Mouse (Mus musculus) heart, postnatal 10 days (tissue): ENCODE results near the gene Idua. TPM values are rescaled to one million over a fixed set of nuclear protein-coding genes. Genes with fewer than 3 reads are reported as not detected.
A peak's percentile ranks its signal among the peaks of the same experiment; 100 is the strongest.

Experiments
- DNase-seq, 2 experiments: peaks; one replicate each; pipeline ENCODE4 v3.0.0; 2021
- intact Hi-C: fragments of 180-260 bp; cut with DNase I; formaldehyde crosslinking; loops from one replicate; pipeline ENCODE4 v1.15.1; 2025
- total RNA-seq, 2 experiments: library from RNA; stranded (reverse); gene quantifications; 2 replicates each; pipeline ENCODE4 v1.2.3; 2021

Idua gene
- total RNA-seq, 2 experiments from 2014 or later = 13.2 to 14.6 TPM

GRCm38 (mm10) chr5:108713096-108713495, 53.0 kb downstream of the Idua start:
- intact Hi-C loops = no loop called here
- DNase-seq = no peak

- no peak for DNase-seq
- intact Hi-C loops = no loop called here
These were observed 53.6 kb downstream of the Idua start for GRCm38 (mm10) chr5:108713691-108714090.

GRCm38 (mm10) chr5:108714149-108714548, 54.0 kb downstream of the Idua start:
- DNase-seq = peak; percentile 22 to 42
- intact Hi-C loops = no loop called here

- no peak for DNase-seq
- intact Hi-C loops = no loop called here
These were observed 55.8 kb downstream of the Idua start for GRCm38 (mm10) chr5:108715974-108716373.

- intact Hi-C loops = no loop called here
- DNase-seq = no peak
These were observed 57.9 kb downstream of the Idua start for GRCm38 (mm10) chr5:108718051-108718450.

GRCm38 (mm10) chr5:108719761-108720160, 59.6 kb downstream of the Idua start:
- intact Hi-C loops = no loop called here
- no peak for DNase-seq

- DNase-seq = no peak
- intact Hi-C loops = no loop called here
These were observed 63.9 kb downstream of the Idua start for GRCm38 (mm10) chr5:108724006-108724405.

GRCm38 (mm10) chr5:108726557-108727248, 66.6 kb downstream of the Idua start:
- intact Hi-C loops = loop anchor here (1.0 to 5.0 kb wide), 3 partner anchors 34 to 300 kb away; partner anchors contain the start of gene Fgfrl1
- peak; percentile 75 to 81 for DNase-seq

GRCm38 (mm10) chr5:108727425-108727824, 67.3 kb downstream of the Idua start:
- intact Hi-C loops = loop anchor here (1.0 to 5.0 kb wide), 3 partner anchors 35 to 301 kb away; partner anchors contain the start of gene Fgfrl1
- no peak for DNase-seq

Other genes with a start within 250 kb of the Idua start
- gene Atp5k, start 225.9 kb upstream of the Idua start, total RNA-seq = 100 to 1,000 TPM; 857 to 862 TPM
- 1 to 10 TPM in 1 of 2 experiments, under 1 TPM in 1; 0.77 to 1.3 TPM for gene Mfsd7a, start 211.4 kb upstream of the Idua start, total RNA-seq
- 10 to 100 TPM; 46.2 to 54.8 TPM for gene Pcgf3, start 199.1 kb upstream of the Idua start, total RNA-seq
- under 1 TPM in 1 of 2 experiments, not detected in 1; 0.38 TPM for gene Cplx1, start 110.3 kb upstream of the Idua start, total RNA-seq
- 10 to 100 TPM; 35.8 to 37.6 TPM for gene Gak, start 30.6 kb upstream of the Idua start, total RNA-seq
- gene Tmem175, start 30.6 kb upstream of the Idua start, total RNA-seq = 10 to 100 TPM; 10.2 to 10.3 TPM
- gene Dgkq, start 9.3 kb downstream of the Idua start, total RNA-seq = 10 to 100 TPM; 12.8 to 13.4 TPM
- gene Slc26a1, start 15.2 kb downstream of the Idua start, total RNA-seq = under 1 TPM in 1 of 2 experiments, not detected in 1; 0.17 TPM
- 10 to 100 TPM; 18.0 to 24.2 TPM for gene Fgfrl1, start 32.1 kb downstream of the Idua start, total RNA-seq
- not detected for gene Rnf212, start 114.7 kb downstream of the Idua start, total RNA-seq
- gene Tmed11, start 135.0 kb downstream of the Idua start, total RNA-seq = not detected
- not detected for gene Vmn2r8, start 148.5 kb downstream of the Idua start, total RNA-seq
- gene Vmn2r9, start 192.3 kb downstream of the Idua start, total RNA-seq = not detected